Mouse (Mus musculus): ENCODE measurements at regions not wholly inside any gene's neighbourhood (a gene's known extent, or its start where the extent isn't known, plus 50 kb on each side); places are given as distances from the start of the nearest gene placed in this dataset.

DNA sequence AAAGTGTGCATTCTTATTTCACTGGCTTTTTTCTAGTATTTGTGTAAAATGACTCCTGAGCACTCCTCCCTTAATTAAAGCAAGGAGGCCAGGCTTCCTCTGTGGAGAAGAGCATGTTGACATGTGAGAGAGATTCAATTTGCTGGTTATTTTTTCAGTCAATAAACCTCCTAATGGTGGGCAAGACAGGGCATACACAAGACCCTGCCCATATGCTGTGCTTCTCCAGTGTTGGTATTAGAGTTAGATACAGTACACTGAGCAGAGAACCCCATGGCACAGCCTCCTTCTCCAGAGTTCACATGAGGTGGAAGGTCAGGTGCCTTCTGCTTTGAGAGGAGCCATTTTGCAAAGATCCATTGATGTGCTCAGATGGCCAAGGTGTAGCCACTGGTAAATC is 515.4 kb upstream of the Nbea start:
- DNase-seq (ENCODE audit: low read depth), result no peak
- no peak for TF ChIP-seq CTCF (IDR thresholded peaks at IDR 0.05; ENCODE audit: borderline replicate concordance, extremely low read depth, insufficient read depth, insufficient read length)
- no peak for TF ChIP-seq POLR2A (IDR thresholded peaks at IDR 0.05; ENCODE audit: borderline replicate concordance, extremely low read depth, insufficient read depth, insufficient read length, poor library complexity, severe bottlenecking)

DNA sequence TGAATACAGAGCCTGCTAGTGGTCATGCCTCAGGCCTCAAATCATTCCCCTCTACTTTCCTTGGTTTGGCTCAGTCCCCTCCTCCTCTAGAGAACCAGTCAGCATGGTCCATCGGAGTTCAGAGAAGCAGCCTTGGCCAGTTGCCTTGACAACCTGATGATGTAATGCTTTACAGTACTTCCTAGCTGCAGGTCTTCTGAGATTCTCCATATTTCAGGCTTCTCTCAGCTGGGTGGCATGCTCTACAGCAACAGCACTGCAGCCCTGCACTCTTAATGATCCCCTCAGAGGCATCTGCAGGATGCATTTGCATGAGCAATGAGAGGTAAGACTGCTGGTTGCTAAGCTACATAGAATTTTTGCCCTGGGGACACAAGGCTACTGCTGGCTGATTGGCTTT is 514.7 kb upstream of the Nbea start:
- TF ChIP-seq POLR2A (IDR thresholded peaks at IDR 0.05; ENCODE audit: borderline replicate concordance, extremely low read depth, insufficient read depth, insufficient read length, poor library complexity, severe bottlenecking), result no peak
- TF ChIP-seq CTCF (IDR thresholded peaks at IDR 0.05; ENCODE audit: borderline replicate concordance, extremely low read depth, insufficient read depth, insufficient read length), result no peak
- peak; percentile 96 for DNase-seq (ENCODE audit: low read depth)

DNA sequence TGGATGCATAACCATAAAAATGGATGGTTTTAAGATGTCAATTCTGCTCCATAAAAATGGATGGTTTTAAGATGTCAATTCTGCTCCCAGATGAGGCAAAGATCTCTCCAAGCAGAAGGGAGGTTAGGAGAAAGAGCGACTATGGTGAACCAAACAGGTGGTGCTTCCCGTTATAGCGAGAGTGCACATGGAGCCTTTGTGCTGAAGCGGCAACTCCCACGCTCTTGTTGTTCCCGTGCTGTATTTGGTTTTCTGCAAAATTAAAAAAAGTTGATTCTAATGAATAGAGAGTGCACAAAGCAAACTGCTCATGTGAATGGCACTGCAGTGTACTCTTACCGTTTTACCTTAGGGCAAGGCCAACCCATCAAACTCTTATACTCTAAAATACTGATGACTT is 497.5 kb upstream of the Nbea start:
- TF ChIP-seq POLR2A (IDR thresholded peaks at IDR 0.05; ENCODE audit: borderline replicate concordance, extremely low read depth, insufficient read depth, insufficient read length, poor library complexity, severe bottlenecking) (no peak), CTCF (IDR thresholded peaks at IDR 0.05; ENCODE audit: borderline replicate concordance, extremely low read depth, insufficient read depth, insufficient read length) (no peak)

DNA sequence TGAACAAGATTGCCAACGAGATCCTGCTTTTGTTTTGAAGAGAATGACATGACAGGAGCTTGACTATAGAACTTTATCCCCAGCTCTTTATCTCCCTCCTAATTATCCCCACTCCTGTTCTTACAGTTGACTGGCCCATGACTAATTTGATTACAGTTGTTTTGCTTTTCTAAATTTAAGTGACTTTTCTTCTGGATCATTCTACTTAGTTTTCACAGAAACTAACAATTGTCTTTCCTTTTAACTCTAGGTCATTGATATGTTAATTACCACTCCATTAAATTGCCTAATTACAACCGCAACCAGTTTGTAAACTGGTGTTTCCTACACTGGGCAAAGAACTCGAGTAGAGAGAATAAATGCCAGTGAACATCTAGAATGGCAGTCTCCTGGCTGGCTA is 485.3 kb upstream of the Nbea start:
- TF ChIP-seq POLR2A (IDR thresholded peaks at IDR 0.05; ENCODE audit: borderline replicate concordance, extremely low read depth, insufficient read depth, insufficient read length, poor library complexity, severe bottlenecking) (no peak), CTCF (IDR thresholded peaks at IDR 0.05; ENCODE audit: borderline replicate concordance, extremely low read depth, insufficient read depth, insufficient read length) (no peak)
- peak; percentile 84 for DNase-seq (ENCODE audit: low read depth)

More for the DNA sequence above, 497.5 kb upstream of the Nbea start:
- DNase-seq (ENCODE audit: low read depth), result no peak

DNA sequence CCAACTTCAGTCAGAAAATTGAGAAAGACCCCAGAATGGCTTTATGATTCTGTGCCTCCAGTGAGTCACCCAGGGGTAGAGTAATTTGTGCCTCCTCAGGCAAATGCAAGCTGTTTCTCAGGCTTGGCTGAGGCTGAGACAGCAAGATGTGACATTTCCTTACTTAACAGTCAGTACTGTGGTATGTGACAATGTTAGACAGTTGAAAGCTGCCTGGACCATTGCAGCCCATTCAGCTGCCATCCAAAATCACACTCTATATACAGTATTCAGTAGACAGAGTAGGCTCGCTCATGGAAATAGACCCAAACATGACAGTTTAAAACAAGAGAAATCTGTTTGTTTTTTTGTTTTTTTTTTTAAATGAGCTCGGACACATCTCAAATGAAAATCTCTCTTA is 477.1 kb upstream of the Nbea start:
- no peak for DNase-seq (ENCODE audit: low read depth)
- TF ChIP-seq POLR2A (IDR thresholded peaks at IDR 0.05; ENCODE audit: borderline replicate concordance, extremely low read depth, insufficient read depth, insufficient read length, poor library complexity, severe bottlenecking), result no peak
- no peak for TF ChIP-seq CTCF (IDR thresholded peaks at IDR 0.05; ENCODE audit: borderline replicate concordance, extremely low read depth, insufficient read depth, insufficient read length)

DNA sequence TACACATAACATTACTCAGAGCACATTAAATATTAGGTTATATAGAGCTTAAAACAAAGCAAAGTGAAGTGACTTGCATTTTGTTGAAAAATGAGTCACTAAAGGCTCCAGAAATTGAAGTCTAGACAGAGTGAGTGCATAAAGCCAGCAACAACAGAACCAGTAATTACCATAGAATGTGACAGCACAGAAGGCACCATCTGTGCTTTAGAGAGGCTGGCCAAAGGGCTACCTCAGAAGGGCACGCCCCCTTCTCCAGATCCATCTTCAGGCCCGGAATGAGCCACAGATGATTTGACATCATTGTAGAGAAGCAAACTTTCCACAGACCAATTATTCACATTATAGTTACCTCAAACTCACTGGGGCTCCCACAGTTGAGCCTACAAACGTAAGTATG is 463.8 kb upstream of the Nbea start:
- peak; percentile 28 for DNase-seq (ENCODE audit: low read depth)
- TF ChIP-seq CTCF (IDR thresholded peaks at IDR 0.05; ENCODE audit: borderline replicate concordance, extremely low read depth, insufficient read depth, insufficient read length) (no peak), POLR2A (IDR thresholded peaks at IDR 0.05; ENCODE audit: borderline replicate concordance, extremely low read depth, insufficient read depth, insufficient read length, poor library complexity, severe bottlenecking) (no peak)
